Mouse (Mus musculus) embryonic fibroblast, embryonic 13.5 days (primary cell): ENCODE measurements around the gene Cyp2t4.

ENCODE experiments used
- CTCF ChIP-seq: IDR thresholded peaks from 2 replicates; pipeline ENCODE4 v1.5.1; 2011; ENCODE audit warnings: mild to moderate bottlenecking, control low read depth, low read length, moderate library complexity, borderline replicate concordance; ENCODE audit not compliant: insufficient read depth
- POLR2A ChIP-seq: IDR thresholded peaks from 2 replicates; pipeline ENCODE4 v1.6.1; 2011; ENCODE audit warnings: low read depth, mild to moderate bottlenecking, control low read depth, low read length, moderate library complexity

- TF ChIP-seq POLR2A (no peak), CTCF (no peak)
These were observed 21.0 kb downstream of the Cyp2t4 start for GRCm38 (mm10) chr7:27174496-27174895.
